Mouse (Mus musculus): ENCODE measurements around the gene Mrgprd. TPM values are rescaled to one million over a fixed set of nuclear protein-coding genes. Genes with fewer than 3 reads are reported as not detected.

Mrgprd gene
- not detected for polyA plus RNA-seq (2017; shearing (Covaris generic))

- no peak for ATAC-seq
Observed at GRCm38 (mm10) chr7:145314785-145315411, at the start of gene Mrgprd. Gene Mrgprd (plus strand): TSS chr7:145314835.

GRCm38 (mm10) chr7:145266011-145266410 is 48.6 kb upstream of the Mrgprd start:
- no peak for ATAC-seq

- no peak for ATAC-seq
Observed at GRCm38 (mm10) chr7:145268890-145269289, 45.7 kb upstream of the Mrgprd start.

- ATAC-seq = no peak
Observed at GRCm38 (mm10) chr7:145270955-145271354, 43.7 kb upstream of the Mrgprd start.

GRCm38 (mm10) chr7:145275488-145275887 is 39.1 kb upstream of the Mrgprd start:
- no peak for ATAC-seq

GRCm38 (mm10) chr7:145281396-145281795 is 33.2 kb upstream of the Mrgprd start:
- ATAC-seq = no peak

GRCm38 (mm10) chr7:145283041-145283440 is 31.6 kb upstream of the Mrgprd start:
- ATAC-seq = peak; percentile 6

- ATAC-seq = peak; percentile 99
Observed at GRCm38 (mm10) chr7:145283487-145284187, 31.0 kb upstream of the Mrgprd start, which contains the start of gene Tpcn2. Gene Tpcn2 (minus strand): TSS chr7:145284011.

- peak; percentile 20 for ATAC-seq
Observed at GRCm38 (mm10) chr7:145284293-145284692, 30.3 kb upstream of the Mrgprd start.

GRCm38 (mm10) chr7:145285476-145285875 is 29.2 kb upstream of the Mrgprd start:
- ATAC-seq = no peak

- ATAC-seq = no peak
Observed at GRCm38 (mm10) chr7:145287410-145287809, 27.2 kb upstream of the Mrgprd start.

GRCm38 (mm10) chr7:145289302-145289701 is 25.3 kb upstream of the Mrgprd start:
- no peak for ATAC-seq

GRCm38 (mm10) chr7:145291847-145292246 is 22.8 kb upstream of the Mrgprd start:
- ATAC-seq = no peak

GRCm38 (mm10) chr7:145292726-145293125 is 21.9 kb upstream of the Mrgprd start:
- ATAC-seq = no peak

GRCm38 (mm10) chr7:145293859-145294258 is 20.8 kb upstream of the Mrgprd start:
- no peak for ATAC-seq

- no peak for ATAC-seq
Observed at GRCm38 (mm10) chr7:145298666-145299490, 15.8 kb upstream of the Mrgprd start.

- ATAC-seq = no peak
Observed at GRCm38 (mm10) chr7:145299562-145300320, 14.9 kb upstream of the Mrgprd start.

- ATAC-seq = no peak
Observed at GRCm38 (mm10) chr7:145300321-145301007, 14.2 kb upstream of the Mrgprd start, which contains the start of gene Mrgprf. Gene Mrgprf (plus strand): TSS chr7:145300828.

GRCm38 (mm10) chr7:145301008-145301340 is 13.7 kb upstream of the Mrgprd start:
- no peak for ATAC-seq

GRCm38 (mm10) chr7:145301341-145302005 is 13.2 kb upstream of the Mrgprd start:
- ATAC-seq = no peak

Data from inflammation-experienced regulatory T-cells, adult 6 months (primary cell).